Mouse (Mus musculus) ES-E14 (cell line): ENCODE data around the gene Plxdc1. TPM values are rescaled to one million over a fixed set of nuclear protein-coding genes. Genes with fewer than 3 reads are reported as not detected.

Experiments used
- DNase-seq: peaks from one replicate; pipeline ENCODE4 v3.0.0-alpha.2; 2013; ENCODE audit warnings: low read depth, low spot score
- H3K27ac ChIP-seq: 2 replicates; pipeline ENCODE4 v1.5.1; 2012; ENCODE audit warnings: low read depth, mild to moderate bottlenecking, low read length, moderate library complexity, mixed read lengths; ENCODE audit not compliant: poor library complexity, insufficient read depth, severe bottlenecking
- H3K36me3 ChIP-seq: 2 replicates; pipeline ENCODE4 v1.6.1; 2012; ENCODE audit warnings: mild to moderate bottlenecking, low read length, moderate library complexity, mixed read lengths; ENCODE audit not compliant: control insufficient read depth, poor library complexity, insufficient read depth, severe bottlenecking
- H3K4me1 ChIP-seq, 2 experiments: fragments of 150-350 bp in 1 of 2; sonication (generic) in 1 of 2; 2 replicates each; pipeline ENCODE4 v1.6.1; 2012; ENCODE audit warnings: low read length in 2 of 2, mild to moderate bottlenecking in 1 of 2, mixed read lengths in 1 of 2; ENCODE audit not compliant: control insufficient read depth in 2 of 2, insufficient read depth in 2 of 2, poor library complexity in 1 of 2
- H3K4me3 ChIP-seq, 2 experiments: fragments of 150-350 bp in 1 of 2; sonication (generic) in 1 of 2; 2 replicates each; pipeline ENCODE4 v1.5.1; 2012; ENCODE audit warnings: low read length in 2 of 2, low read depth in 1 of 2, mild to moderate bottlenecking in 1 of 2, mixed read lengths in 1 of 2; ENCODE audit not compliant: insufficient read depth in 1 of 2, poor library complexity in 1 of 2, severe bottlenecking in 1 of 2
- H3K9ac ChIP-seq: 2 replicates; pipeline ENCODE4 v1.6.1; 2012; ENCODE audit warnings: low read depth, mild to moderate bottlenecking, low read length, mixed read lengths; ENCODE audit not compliant: poor library complexity, insufficient read depth, severe bottlenecking
- H3K9me3 ChIP-seq: fragments of 150-350 bp; sonication (generic); 2 replicates; pipeline ENCODE4 v1.6.1; 2012; ENCODE audit warnings: low read depth, mild to moderate bottlenecking, low read length; ENCODE audit not compliant: control insufficient read depth, insufficient read depth
- CHD2 ChIP-seq: IDR thresholded peaks from 2 replicates; pipeline ENCODE4 v1.6.1; 2014; ENCODE audit warnings: mild to moderate bottlenecking, low read depth, low read length, inconsistent platforms
- HCFC1 ChIP-seq: IDR thresholded peaks from 2 replicates; pipeline ENCODE4 v1.6.1; 2012; ENCODE audit warnings: low read length, inconsistent platforms, borderline replicate concordance; ENCODE audit not compliant: insufficient read depth
- MAFK ChIP-seq: IDR thresholded peaks from 2 replicates; pipeline ENCODE4 v1.6.1; 2014; ENCODE audit warnings: mild to moderate bottlenecking, low read depth, low read length, inconsistent platforms; ENCODE audit not compliant: insufficient read depth
- ZC3H11A ChIP-seq: IDR thresholded peaks from 2 replicates; pipeline ENCODE4 v1.6.1; 2012; ENCODE audit warnings: low read depth, mild to moderate bottlenecking, inconsistent platforms, low read length, borderline replicate concordance
- ZNF384 ChIP-seq: IDR thresholded peaks from 2 replicates; pipeline ENCODE4 v1.6.1; 2012; ENCODE audit warnings: low read depth, low read length, inconsistent platforms
- in situ Hi-C, 2 experiments: fragments of 600-800 bp; cut with MboI; formaldehyde crosslinking; loops; one replicate each; pipeline ENCODE4 v1.15.1; 2025; ENCODE audit warnings: low sequenced_read_pairs in 2 of 2, inconsistent platforms in 1 of 2; ENCODE audit not compliant: unreplicated experiment in 2 of 2
- total RNA-seq: library from RNA; depleted of rRNA; stranded (reverse); fragments of 300-350 nt; gene quantifications from 2 replicates; pipeline ENCODE4 v1.2.3, GENCODE M21; 2012

Gene Plxdc1
- total RNA-seq, 1 experiment: 2.5 TPM

- Histone ChIP-seq H3K9me3 (no peaks in the 10 kb centered on the region), H3K9ac (no peak overlapping the region), H3K36me3 (no peaks in the 10 kb centered on the region), H3K4me1 (peaks cover 6 to 23% of the 10 kb centered on the region in 2 experiments; a peak in 2 of 4 replicates), H3K27ac (no peak overlapping the region), H3K4me3 (no peak overlapping the region)
- in situ Hi-C loops: no loop called here
- DNase-seq: no peak
- TF ChIP-seq MAFK (no peak), CHD2 (no peak), HCFC1 (no peak), ZC3H11A (no peak), ZNF384 (no peak)
These were observed 15.1 kb upstream of the Plxdc1 start for GRCm38 (mm10) chr11:98001351-98001824.

- Histone ChIP-seq H3K4me3 (no peak overlapping the region), H3K9me3 (no peaks in the 10 kb centered on the region), H3K9ac (no peak overlapping the region), H3K36me3 (no peaks in the 10 kb centered on the region), H3K27ac (no peak overlapping the region), H3K4me1 (peaks cover 6 to 20% of the 10 kb centered on the region in 2 experiments; a peak in 2 of 4 replicates)
- DNase-seq: no peak
- no peak for TF ChIP-seq HCFC1
- no peak for TF ChIP-seq ZC3H11A
- no peak for TF ChIP-seq MAFK
- TF ChIP-seq CHD2: no peak
- TF ChIP-seq ZNF384: no peak
- in situ Hi-C loops: no loop called here
These were observed 14.3 kb upstream of the Plxdc1 start for GRCm38 (mm10) chr11:98000378-98001140.

GRCm38 (mm10) chr11:97999748-98000147 lies 13.5 kb upstream of the Plxdc1 start:
- TF ChIP-seq MAFK (no peak), HCFC1 (no peak), ZNF384 (no peak), CHD2 (no peak), ZC3H11A (no peak)
- no peak for DNase-seq
- H3K36me3 ChIP-seq: no peaks in the 10 kb centered on the region

GRCm38 (mm10) chr11:97998898-97999608 lies 12.8 kb upstream of the Plxdc1 start:
- TF ChIP-seq MAFK (no peak), CHD2 (no peak), HCFC1 (no peak), ZC3H11A (no peak), ZNF384 (no peak)
- in situ Hi-C loops: no loop called here
- peaks cover 4 to 21% of the 10 kb centered on the region in 2 experiments; a peak in 2 of 4 replicates for H3K4me1 ChIP-seq
- H3K4me3 ChIP-seq: no peak overlapping the region
- no peak overlapping the region for H3K9ac ChIP-seq
- DNase-seq: no peak
- no peaks in the 10 kb centered on the region for H3K36me3 ChIP-seq
- no peak overlapping the region for H3K27ac ChIP-seq
- no peaks in the 10 kb centered on the region for H3K9me3 ChIP-seq

More at GRCm38 (mm10) chr11:97999748-98000147, 13.5 kb upstream of the Plxdc1 start:
- in situ Hi-C loops: no loop called here
- no peak overlapping the region for H3K9ac ChIP-seq
- no peaks in the 10 kb centered on the region for H3K9me3 ChIP-seq
- peaks cover 6 to 20% of the 10 kb centered on the region in 2 experiments; a peak in 2 of 4 replicates for H3K4me1 ChIP-seq
- no peak overlapping the region for H3K27ac ChIP-seq
- H3K4me3 ChIP-seq: no peak overlapping the region
